Mouse (Mus musculus): ENCODE results near the gene Hoxc11. TPM values are rescaled to one million over a fixed set of nuclear protein-coding genes. Genes with fewer than 3 reads are reported as not detected.

The Hoxc11 gene
- polyA plus RNA-seq (2012; rRNA removed): not detected in 2 replicates

DNA sequence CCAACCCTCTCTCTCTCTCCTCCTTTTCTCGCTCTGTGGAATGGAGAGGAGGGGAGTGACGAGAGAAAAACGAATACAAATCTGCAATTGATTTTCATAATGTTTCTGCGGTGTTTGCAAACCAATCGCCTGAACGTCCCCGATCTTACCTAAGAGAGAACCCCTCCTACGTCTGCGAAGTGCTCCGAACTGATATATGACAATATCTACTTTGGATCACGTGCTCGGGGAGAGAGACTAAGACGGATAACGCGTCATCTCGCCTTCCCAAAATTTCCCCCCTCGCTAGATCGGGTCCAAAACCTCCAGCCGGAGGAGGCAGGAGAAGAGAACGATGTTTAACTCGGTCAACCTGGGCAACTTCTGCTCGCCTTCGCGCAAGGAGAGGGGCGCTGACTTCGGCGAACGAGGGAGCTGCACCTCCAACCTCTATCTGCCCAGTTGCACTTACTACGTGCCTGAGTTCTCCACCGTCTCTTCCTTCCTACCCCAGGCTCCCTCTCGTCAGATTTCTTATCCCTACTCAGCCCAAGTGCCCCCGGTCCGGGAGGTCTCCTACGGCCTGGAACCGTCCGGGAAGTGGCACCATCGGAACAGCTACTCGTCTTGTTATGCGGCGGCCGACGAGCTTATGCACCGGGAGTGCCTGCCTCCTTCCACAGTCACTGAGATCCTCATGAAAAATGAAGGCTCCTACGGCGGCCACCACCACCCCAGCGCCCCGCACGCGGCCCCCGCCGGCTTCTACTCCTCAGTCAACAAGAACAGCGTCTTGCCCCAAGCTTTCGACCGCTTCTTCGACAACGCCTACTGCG, at the start of gene Hoxc11:
Gene Hoxc11 (plus strand): TSS at position 236 of the 815 bp plus-strand sequence.

DNA sequence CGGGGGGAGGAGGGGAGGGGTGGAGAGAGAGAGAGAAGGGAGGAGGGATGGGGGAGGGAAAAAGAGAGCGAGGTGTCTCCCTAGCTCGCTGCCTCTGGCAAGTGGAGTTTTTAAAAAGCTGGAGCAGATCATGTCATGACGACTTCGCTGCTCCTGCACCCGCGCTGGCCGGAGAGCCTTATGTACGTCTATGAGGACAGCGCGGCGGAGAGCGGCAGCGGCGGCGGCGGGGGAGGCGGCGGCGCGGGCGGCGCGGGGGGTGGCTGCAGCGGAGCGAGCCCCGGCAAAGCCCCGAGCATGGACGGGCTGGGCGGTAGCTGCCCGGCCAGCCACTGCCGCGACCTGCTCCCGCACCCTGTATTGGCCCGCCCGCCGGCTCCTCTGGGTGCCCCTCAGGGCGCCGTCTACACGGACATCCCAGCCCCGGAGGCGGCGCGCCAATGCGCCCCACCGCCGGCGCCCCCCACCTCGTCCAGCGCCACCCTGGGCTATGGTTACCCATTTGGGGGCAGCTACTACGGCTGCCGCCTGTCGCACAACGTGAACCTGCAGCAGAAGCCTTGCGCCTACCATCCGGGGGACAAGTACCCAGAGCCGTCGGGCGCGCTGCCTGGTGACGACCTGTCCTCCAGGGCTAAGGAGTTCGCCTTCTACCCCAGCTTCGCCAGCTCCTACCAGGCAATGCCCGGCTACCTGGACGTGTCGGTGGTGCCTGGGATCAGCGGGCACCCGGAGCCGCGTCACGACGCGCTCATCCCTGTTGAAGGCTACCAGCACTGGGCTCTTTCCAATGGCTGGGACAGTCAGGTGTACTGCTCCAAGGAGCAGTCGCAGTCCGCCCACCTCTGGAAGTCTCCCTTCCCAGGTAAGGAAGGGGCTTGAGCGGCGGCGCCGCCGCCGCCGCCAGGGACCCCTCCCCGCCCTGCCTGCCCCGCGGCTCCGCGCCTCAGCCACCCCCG, 32.9 kb upstream of the Hoxc11 start, which contains the start of gene Hoxc13:
Gene Hoxc13 (plus strand): TSS at position 51 of the 959 bp plus-strand sequence.

DNA sequence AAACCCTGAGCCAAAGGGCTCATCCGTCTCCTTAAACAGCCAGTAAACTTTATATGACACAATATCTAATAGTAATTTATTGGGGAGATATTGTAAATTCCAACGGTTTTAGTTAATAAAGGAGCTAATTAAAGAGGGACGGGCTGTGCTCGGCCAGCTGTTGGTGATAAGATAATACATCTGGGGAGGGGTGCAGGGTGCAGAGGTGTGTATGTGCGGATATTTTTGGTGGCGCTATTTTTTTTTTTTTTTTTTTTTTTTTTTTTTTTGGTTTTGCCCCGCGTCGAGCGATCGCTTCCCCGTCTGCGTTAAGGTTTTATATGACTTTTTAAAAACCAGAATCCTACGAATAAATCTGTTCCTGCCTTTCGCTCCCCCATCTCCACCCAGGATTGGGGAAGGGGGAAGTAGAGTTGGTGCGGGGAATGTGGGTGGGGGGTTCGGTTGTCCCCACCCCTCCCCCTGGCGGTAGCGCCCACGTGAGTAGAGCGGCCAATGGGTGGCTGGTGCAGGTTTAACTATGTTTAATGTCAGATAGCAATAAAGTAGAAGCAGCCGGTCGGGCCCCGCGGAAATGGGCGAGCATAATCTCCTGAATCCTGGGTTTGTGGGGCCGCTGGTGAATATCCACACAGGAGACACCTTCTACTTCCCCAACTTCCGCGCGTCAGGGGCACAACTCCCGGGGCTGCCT, 17.8 kb upstream of the Hoxc11 start, which contains the start of gene Hoxc12:
Gene Hoxc12 (plus strand): TSS at position 479 of the 694 bp plus-strand sequence.

DNA sequence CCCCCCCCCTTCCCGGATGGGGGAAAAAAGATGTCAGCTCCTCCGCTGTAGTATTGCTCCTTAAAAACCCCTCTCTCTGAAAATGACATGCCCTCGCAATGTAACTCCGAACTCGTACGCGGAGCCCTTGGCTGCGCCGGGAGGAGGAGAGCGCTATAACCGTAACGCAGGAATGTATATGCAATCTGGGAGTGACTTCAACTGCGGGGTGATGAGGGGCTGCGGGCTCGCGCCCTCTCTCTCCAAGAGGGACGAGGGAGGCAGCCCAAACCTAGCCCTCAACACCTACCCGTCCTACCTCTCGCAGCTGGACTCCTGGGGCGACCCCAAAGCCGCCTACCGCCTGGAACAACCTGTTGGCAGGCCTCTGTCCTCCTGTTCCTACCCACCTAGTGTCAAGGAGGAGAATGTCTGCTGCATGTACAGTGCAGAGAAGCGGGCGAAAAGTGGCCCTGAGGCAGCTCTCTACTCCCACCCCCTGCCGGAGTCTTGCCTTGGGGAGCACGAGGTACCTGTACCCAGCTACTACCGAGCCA, 12.6 kb downstream of the Hoxc11 start, which contains the start of gene Hoxc10:
Gene Hoxc10 (plus strand): TSS at position 21 of the 536 bp plus-strand sequence.

DNA sequence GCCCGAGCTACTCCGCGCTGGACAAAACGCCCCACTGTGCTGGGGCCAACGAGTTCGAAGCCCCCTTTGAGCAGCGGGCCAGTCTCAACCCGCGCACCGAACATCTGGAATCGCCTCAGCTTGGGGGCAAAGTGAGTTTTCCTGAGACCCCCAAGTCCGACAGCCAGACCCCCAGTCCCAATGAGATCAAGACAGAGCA, 13.0 kb downstream of the Hoxc11 start, which contains the start of gene Hoxc5:
Gene Hoxc5 (plus strand): TSS at position 132 of the 199 bp plus-strand sequence.

DNA sequence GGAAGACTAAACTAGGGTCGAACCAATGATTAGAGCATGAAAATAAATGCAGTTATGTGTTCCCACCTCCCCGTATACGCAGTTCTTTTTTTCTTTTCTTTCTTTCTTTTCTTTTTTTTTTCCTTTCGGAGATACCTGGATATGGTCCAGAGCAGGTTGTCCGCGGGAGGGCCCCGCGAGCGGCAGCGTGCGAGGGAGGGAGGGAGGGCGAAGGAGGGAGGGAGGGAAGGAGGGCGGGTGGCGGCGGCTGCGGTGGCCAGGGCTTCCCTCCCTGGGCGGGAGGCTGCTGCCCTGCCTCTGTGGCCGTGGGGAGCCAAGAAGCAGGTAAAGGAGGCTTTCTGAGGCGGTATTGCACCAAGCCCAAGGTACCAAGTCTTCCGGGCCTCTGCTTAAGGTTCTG, 21.9 kb downstream of the Hoxc11 start, which contains the start of gene Hoxc9:
Gene Hoxc9 (plus strand): TSS at position 269 of the 400 bp plus-strand sequence.

DNA sequence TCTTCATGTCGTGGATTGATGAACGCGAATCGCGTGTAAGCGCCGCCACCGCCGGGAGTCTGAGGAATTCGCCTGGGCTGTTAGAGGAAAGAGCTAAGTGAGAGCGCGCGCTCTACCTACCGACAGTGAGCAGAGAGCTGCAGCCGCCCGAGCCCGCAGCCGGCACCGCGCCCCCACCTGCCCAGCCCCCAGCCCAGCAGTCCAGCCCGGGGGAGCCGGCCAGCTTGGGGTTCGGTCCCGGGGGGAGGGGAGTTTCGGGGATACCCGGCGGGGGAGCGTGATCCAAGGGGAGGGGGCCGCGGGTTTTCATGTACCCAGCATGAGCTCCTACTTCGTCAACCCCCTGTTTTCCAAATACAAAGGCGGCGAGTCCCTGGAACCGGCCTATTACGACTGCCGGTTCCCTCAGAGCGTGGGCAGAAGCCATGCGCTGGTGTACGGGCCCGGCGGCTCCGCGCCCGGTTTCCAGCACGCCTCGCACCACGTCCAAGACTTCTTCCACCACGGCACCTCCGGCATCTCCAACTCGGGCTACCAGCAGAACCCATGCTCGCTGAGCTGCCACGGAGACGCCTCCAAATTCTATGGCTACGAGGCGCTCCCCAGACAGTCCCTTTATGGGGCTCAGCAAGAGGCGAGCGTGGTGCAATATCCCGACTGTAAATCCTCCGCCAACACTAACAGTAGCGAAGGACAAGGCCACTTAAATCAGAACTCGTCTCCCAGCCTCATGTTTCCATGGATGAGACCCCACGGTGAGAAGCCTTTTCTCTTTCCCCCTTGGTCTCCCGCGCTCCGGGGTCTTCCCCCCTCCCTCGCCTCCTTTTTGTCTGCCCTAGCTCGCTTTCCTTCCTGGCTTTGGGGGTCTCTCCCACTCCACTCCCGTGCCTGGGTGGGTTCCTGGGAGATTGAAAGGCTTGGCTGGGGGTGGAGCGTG, 36.5 kb downstream of the Hoxc11 start, which contains the start of gene Hoxc8:
Gene Hoxc8 (plus strand): TSS at position 147 of the 937 bp plus-strand sequence.

DNA sequence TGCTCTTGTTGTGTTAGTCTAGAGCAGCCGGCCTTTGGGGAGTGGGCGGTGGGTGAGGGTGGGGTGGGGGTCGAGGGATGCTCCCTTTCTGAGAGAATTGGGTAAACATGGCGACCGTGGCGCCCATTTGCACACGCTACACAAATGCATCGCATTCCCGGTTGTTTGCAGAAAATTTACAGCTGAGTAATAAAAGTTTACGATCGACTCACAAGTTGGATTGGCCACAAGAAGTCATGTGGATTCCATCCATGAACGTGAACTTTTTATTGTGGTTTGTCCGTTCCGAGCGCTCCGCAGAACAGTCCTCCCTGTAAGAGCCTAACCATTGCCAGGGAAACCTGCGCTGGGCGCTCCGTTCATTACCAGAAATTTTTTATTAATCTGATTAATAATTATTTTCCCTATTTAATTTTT, 43.7 kb downstream of the Hoxc11 start, which contains the start of gene Hoxc6:
Gene Hoxc6 (plus strand): TSS at position 319 of the 417 bp plus-strand sequence.

Other genes starting within 250 kb of the Hoxc11 start
- 26.0 and 26.5 TPM in 2 replicates for gene Calcoco1, start 232.2 kb upstream of the Hoxc11 start, polyA plus RNA-seq (2012; rRNA removed)
- gene Hoxc13, start 33.3 kb upstream of the Hoxc11 start, polyA plus RNA-seq (2012; rRNA removed): not detected in 2 replicates
- gene Hoxc12, start 17.7 kb upstream of the Hoxc11 start, polyA plus RNA-seq (2012; rRNA removed): not detected in 2 replicates
- gene Hoxc10, start 12.4 kb downstream of the Hoxc11 start, polyA plus RNA-seq (2012; rRNA removed): 0.07 and 0.43 TPM in 2 replicates
- gene Hoxc5, start 13.0 kb downstream of the Hoxc11 start, polyA plus RNA-seq (2012; rRNA removed): 0.06 and 0.19 TPM in 2 replicates
- gene Hoxc9, start 22.0 kb downstream of the Hoxc11 start, polyA plus RNA-seq (2012; rRNA removed): 0.14 and 0.15 TPM in 2 replicates
- gene Hoxc8, start 36.2 kb downstream of the Hoxc11 start, polyA plus RNA-seq (2012; rRNA removed): 0.16 TPM in 1 of 2 replicates, not detected in the other
- gene Hoxc6, start 43.8 kb downstream of the Hoxc11 start, polyA plus RNA-seq (2012; rRNA removed): 0.27 and 0.45 TPM in 2 replicates
- 0.13 and 0.25 TPM in 2 replicates for gene Hoxc4, start 64.5 kb downstream of the Hoxc11 start, polyA plus RNA-seq (2012; rRNA removed)
- gene Smug1, start 212.7 kb downstream of the Hoxc11 start, polyA plus RNA-seq (2012; rRNA removed): 23.5 and 24.3 TPM in 2 replicates